Mouse (Mus musculus): ENCODE results near the gene Nanos3.

GRCm38 (mm10) chr8:84223322-84224029, 38.5 kb upstream of the Nanos3 start:
- TF ChIP-seq GATA1 (IDR thresholded peaks at IDR 0.05; ENCODE audit: borderline replicate concordance, low read length), result no peak
- TF ChIP-seq FLI1 (IDR thresholded peaks at IDR 0.05; ENCODE audit: low read length), result no peak
